9 mouse cellular contexts compared by ENCODE assay signal in the genomic region with DNA sequence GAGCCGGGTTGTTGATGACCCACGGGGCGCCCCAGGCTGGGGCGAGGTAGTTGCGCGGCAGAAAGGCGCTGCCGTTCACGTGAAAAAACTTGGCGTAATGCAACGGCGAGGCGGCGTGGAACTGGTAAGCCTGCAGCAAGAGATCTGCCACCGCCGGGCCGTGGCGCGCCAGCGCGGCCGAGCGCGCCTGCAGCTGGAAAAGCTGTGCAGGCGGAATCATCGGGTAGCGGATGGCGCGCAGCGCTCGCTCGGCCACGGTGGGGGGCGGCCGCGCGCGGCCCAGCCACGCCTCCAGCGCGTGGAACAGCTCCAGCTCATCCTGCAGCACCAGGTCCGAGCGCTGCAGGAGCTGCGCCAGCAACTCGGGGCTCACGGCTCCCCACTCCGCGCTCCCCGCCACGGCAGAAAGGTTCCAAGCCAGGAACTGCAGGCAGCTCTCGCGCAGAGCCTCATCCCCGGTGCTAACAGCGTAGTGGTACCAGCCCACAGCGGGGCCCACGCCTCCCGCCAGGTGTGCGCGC. TPM values are rescaled to one million over a fixed set of nuclear protein-coding genes. Genes with fewer than 3 reads are reported as not detected.
DNase-seq lines count a peak whose midpoint lies in the region; ATAC-seq lines count a peak whose summit lies in the region.
"Had no signal": no experiment of that assay in that cellular context is flagged by ENCODE, and none has a peak within 500 bp of the region (broad histone marks: within the 10 kb centered on the region; RNA-seq: fewer than 3 reads in every experiment).

No protein-coding gene starts in this region.

- peak overlapping the region; percentile 83 for H3K27ac ChIP-seq in hindbrain, embryonic 15.5 days (replicated peaks)
- H3K27ac ChIP-seq in stomach, embryonic 15.5 days = no peak overlapping the region

- 2% methylated on average over 55 of the region's 59 CpGs for WGBS in hindbrain, embryonic 15.5 days
- whole genome bisulfite sequencing in stomach, embryonic 15.5 days = under 1% methylated on average over 56 of the region's 59 CpGs

- DNase-seq in cerebellum, adult 11 months = peak; percentile 72
- no peak for DNase-seq in cerebellum, adult 8-10 months
- peak; percentile 48 for DNase-seq in mesoderm, embryonic 11.5 days (ENCODE audit: low read depth, low spot score)
- DNase-seq in spleen, postnatal 36 days (ENCODE audit: low spot score in 2 of 2) = no peak

- H3K9me3 ChIP-seq in megakaryocyte, embryonic 14.5 days = no peaks in the 10 kb centered on the region
- no peaks in the 10 kb centered on the region for H3K9me3 ChIP-seq in hindbrain, embryonic 15.5 days
- H3K9me3 ChIP-seq in stomach, embryonic 15.5 days = no peaks in the 10 kb centered on the region

- H3K4me1 ChIP-seq in megakaryocyte, embryonic 14.5 days = peaks cover 58% of the 10 kb centered on the region
- peaks cover 63% of the 10 kb centered on the region for H3K4me1 ChIP-seq in hindbrain, embryonic 15.5 days (replicated peaks)
- peaks cover 27% of the 10 kb centered on the region for H3K4me1 ChIP-seq in stomach, embryonic 15.5 days

- peak overlapping the region; percentile 52 for H3K9ac ChIP-seq in hindbrain, embryonic 15.5 days
- peak overlapping the region; percentile 6; the same call in 1 of the 2 replicates for H3K9ac ChIP-seq in stomach, embryonic 15.5 days

- peaks cover 99% of the 10 kb centered on the region for H3K27me3 ChIP-seq in megakaryocyte, embryonic 14.5 days (replicated peaks)
- peaks cover 8% of the 10 kb centered on the region for H3K27me3 ChIP-seq in hindbrain, embryonic 15.5 days
- H3K27me3 ChIP-seq in stomach, embryonic 15.5 days (replicated peaks) = peaks cover 60% of the 10 kb centered on the region

- peak overlapping the region; percentile 70 for H3K4me2 ChIP-seq in hindbrain, embryonic 15.5 days
- H3K4me2 ChIP-seq in stomach, embryonic 15.5 days = peak overlapping the region; percentile 90

- no peaks in the 10 kb centered on the region for H3K36me3 ChIP-seq in megakaryocyte, embryonic 14.5 days (replicated peaks; ENCODE audit: low read length)
- H3K36me3 ChIP-seq in hindbrain, embryonic 15.5 days = no peaks in the 10 kb centered on the region
- H3K36me3 ChIP-seq in stomach, embryonic 15.5 days = no peaks in the 10 kb centered on the region

- ATAC-seq in megakaryocyte, adult 5-6 weeks (ENCODE audit: poor library complexity, severe bottlenecking) = no peak
- peak; percentile 28; the same call in 1 of the 2 replicates for ATAC-seq in hindbrain, embryonic 15.5 days (ENCODE audit: low FRiP score, low read depth)
- ATAC-seq in stomach, embryonic 15.5 days (ENCODE audit: insufficient read depth, low FRiP score, low read depth) = no peak

- peak overlapping the region; percentile 65 for H3K4me3 ChIP-seq in megakaryocyte, embryonic 14.5 days (replicated peaks)
- H3K4me3 ChIP-seq in hindbrain, embryonic 15.5 days = peak overlapping the region; percentile 48
- peak overlapping the region; percentile 43 for H3K4me3 ChIP-seq in stomach, embryonic 15.5 days (replicated peaks)
- H3K4me3 ChIP-seq: erythroblast, embryonic 14.5 days had no signal

RNA-seq across cellular contexts. Expression of gene Btbd17, which starts 3.8 kb away (rescaled TPM):
- polyA plus RNA-seq in megakaryocyte, embryonic 14.5 days (2012; ENCODE audit: insufficient read depth, low replicate concordance) = 0.04 TPM in 1 of 2 replicates, not detected in the other
- total RNA-seq in megakaryocyte, adult 5-6 weeks (2015) = not detected in 2 replicates
- total RNA-seq in megakaryocyte, adult 5-6 weeks (2017) = not detected in 2 replicates
- polyA plus RNA-seq in hindbrain, embryonic 15.5 days (2015; fragmentation: Nextera tagmentation; extraction: Ambion mirVana) = 26.0 and 26.4 TPM in 2 replicates
- 1.6 and 3.8 TPM in 2 replicates for polyA plus RNA-seq in stomach, embryonic 15.5 days (2015; fragmentation: Nextera tagmentation; extraction: Ambion mirVana)
- polyA plus RNA-seq: erythroblast, embryonic 14.5 days had no signal

RNA-seq across cellular contexts. Expression of gene Gpr142, which starts 6.8 kb away (rescaled TPM):
- polyA plus RNA-seq in megakaryocyte, embryonic 14.5 days (2012; ENCODE audit: insufficient read depth, low replicate concordance) = not detected in 2 replicates
- not detected in 2 replicates for total RNA-seq in megakaryocyte, adult 5-6 weeks (2015)
- total RNA-seq in megakaryocyte, adult 5-6 weeks (2017) = not detected in 2 replicates
- polyA plus RNA-seq in hindbrain, embryonic 15.5 days (2015; fragmentation: Nextera tagmentation; extraction: Ambion mirVana) = not detected in 2 replicates
- 0.54 and 0.58 TPM in 2 replicates for polyA plus RNA-seq in stomach, embryonic 15.5 days (2015; fragmentation: Nextera tagmentation; extraction: Ambion mirVana)
- polyA plus RNA-seq: erythroblast, embryonic 14.5 days had no signal

RNA-seq across cellular contexts. Expression of gene Kif19a, which starts 26.8 kb away (rescaled TPM):
- polyA plus RNA-seq in megakaryocyte, embryonic 14.5 days (2012; ENCODE audit: insufficient read depth, low replicate concordance) = 2.7 and 4.2 TPM in 2 replicates
- 0.16 and 0.27 TPM in 2 replicates for total RNA-seq in megakaryocyte, adult 5-6 weeks (2015)
- 0.11 and 0.69 TPM in 2 replicates for total RNA-seq in megakaryocyte, adult 5-6 weeks (2017)
- 0.51 and 0.93 TPM in 2 replicates for polyA plus RNA-seq in hindbrain, embryonic 15.5 days (2015; fragmentation: Nextera tagmentation; extraction: Ambion mirVana)
- polyA plus RNA-seq in stomach, embryonic 15.5 days (2015; fragmentation: Nextera tagmentation; extraction: Ambion mirVana) = 0.58 and 1.1 TPM in 2 replicates
- polyA plus RNA-seq: erythroblast, embryonic 14.5 days had no signal

RNA-seq across cellular contexts. Expression of gene Gprc5c, which starts 59.0 kb away (rescaled TPM):
- polyA plus RNA-seq in megakaryocyte, embryonic 14.5 days (2012; ENCODE audit: insufficient read depth, low replicate concordance) = 3.2 and 4.8 TPM in 2 replicates
- total RNA-seq in megakaryocyte, adult 5-6 weeks (2015) = 0.04 and 0.32 TPM in 2 replicates
- total RNA-seq in megakaryocyte, adult 5-6 weeks (2017) = 0.37 and 0.89 TPM in 2 replicates
- polyA plus RNA-seq in hindbrain, embryonic 15.5 days (2015; fragmentation: Nextera tagmentation; extraction: Ambion mirVana) = 8.5 and 11.6 TPM in 2 replicates
- 26.7 and 27.4 TPM in 2 replicates for polyA plus RNA-seq in stomach, embryonic 15.5 days (2015; fragmentation: Nextera tagmentation; extraction: Ambion mirVana)

Comparison
In these comparisons a context has a peak if more than half of its experiments do, and no peak if none do; other contexts are left out.
1. DNase-seq: peak in cerebellum, adult 11 months (single experiment) and mesoderm, embryonic 11.5 days (single experiment); none in cerebellum, adult 8-10 months (single experiment) and spleen, postnatal 36 days (0 of 2).
2. Peak in every context shown above with its lines, with median percentiles within 50 percentile points of each other: H3K4me3 ChIP-seq.